Mouse (Mus musculus): ENCODE data around the gene Plch2.

DNA sequence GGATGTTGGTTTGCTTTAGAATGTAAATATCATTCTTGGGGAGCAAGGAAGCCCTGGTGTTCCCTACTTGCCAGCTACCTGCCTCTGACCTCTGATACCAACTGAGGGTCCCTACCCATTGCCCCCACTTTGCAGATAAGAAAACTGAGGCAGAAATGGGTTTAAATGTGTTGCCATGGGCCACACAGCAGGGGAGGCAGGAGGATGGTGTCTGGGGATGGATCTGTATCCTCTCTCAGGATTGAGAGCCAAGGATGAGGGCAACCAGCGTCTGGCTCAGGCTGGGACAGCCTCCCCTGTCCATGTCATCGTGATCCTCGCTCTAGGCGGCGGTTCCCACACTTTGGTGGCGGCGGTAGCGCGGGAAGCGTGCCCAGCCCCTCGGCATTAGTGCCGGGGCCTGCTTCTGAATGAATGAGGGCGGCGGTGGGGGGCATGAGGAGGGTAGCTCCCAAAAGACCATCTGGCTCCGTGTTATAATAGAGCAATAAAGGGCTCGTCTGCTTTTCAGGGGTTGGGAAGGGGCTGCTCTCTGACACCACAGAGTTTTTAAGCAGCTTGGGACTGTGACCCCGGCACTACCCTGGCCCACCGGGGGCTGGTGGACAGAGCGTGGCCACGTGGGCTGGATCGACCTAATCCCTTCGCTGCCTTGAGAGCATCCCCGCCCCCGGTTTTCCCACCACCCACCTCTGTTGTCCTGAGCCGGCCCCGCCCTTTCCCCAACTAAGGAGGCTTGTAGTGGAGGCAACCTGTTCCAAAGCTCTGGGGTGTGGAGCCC, 103.9 kb downstream of the Plch2 start:
- TF ChIP-seq CTCF (IDR thresholded peaks at IDR 0.05; ENCODE audit: insufficient read depth, low read depth, low read length) (no peak), POLR2A (IDR thresholded peaks at IDR 0.05; ENCODE audit: insufficient read depth, low read depth, low read length) (no peak)

Data from olfactory bulb, adult 2 months (tissue).